Mouse (Mus musculus) CH12.LX (cell line): Measurements from ENCODE around the gene Suclg2.

ENCODE experiments used
- E2F4 ChIP-seq: IDR thresholded peaks from 2 replicates; pipeline ENCODE4 v1.6.1; 2011; ENCODE audit warnings: low read depth, low read length, improper control_type of control experiment; ENCODE audit not compliant: insufficient replicate concordance
- NRF1 ChIP-seq: IDR thresholded peaks from 2 replicates; pipeline ENCODE4 v1.6.1; 2014; ENCODE audit warnings: low read depth, mild to moderate bottlenecking, inconsistent platforms, low read length, improper control_type of control experiment, moderate library complexity
- TBP ChIP-seq: conservative IDR thresholded peaks from 2 replicates; pipeline ENCODE4 v1.6.1; 2011; ENCODE audit warnings: low read depth, low read length, improper control_type of control experiment
- USF2 ChIP-seq: conservative IDR thresholded peaks from 2 replicates; pipeline ENCODE4 v1.6.1; 2011; ENCODE audit warnings: low read depth, low read length, improper control_type of control experiment

DNA sequence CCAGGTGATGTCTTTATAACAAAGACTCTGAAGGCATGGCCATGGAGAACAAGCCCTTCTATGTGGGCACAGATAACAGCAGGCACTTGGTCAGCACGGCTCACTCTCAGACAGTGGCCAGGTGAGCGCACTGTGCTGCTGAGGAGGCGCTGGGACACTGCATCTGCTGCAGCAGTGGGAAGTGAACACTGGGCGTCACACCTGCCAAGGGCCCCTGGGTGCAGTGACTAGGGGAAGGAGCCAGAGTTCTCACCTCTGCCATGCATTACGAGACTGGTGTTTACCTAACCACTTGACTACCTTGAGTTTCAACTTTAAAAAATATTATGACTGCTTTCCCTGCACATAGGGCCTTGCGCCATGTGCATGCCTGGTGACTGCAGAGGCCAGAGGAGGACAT, 238.8 kb downstream of the Suclg2 start:
- TF ChIP-seq TBP (no peak), USF2 (no peak), NRF1 (no peak), E2F4 (no peak)
